Mouse (Mus musculus): ENCODE measurements around the gene Fcamr. TPM values are rescaled to one million over a fixed set of nuclear protein-coding genes. Genes with fewer than 3 reads are reported as not detected.
A peak's percentile ranks its signal among the peaks of the same experiment; 100 is the strongest.

The Fcamr gene
- polyA plus RNA-seq, 1 experiment from 2014 or later: not detected

DNA sequence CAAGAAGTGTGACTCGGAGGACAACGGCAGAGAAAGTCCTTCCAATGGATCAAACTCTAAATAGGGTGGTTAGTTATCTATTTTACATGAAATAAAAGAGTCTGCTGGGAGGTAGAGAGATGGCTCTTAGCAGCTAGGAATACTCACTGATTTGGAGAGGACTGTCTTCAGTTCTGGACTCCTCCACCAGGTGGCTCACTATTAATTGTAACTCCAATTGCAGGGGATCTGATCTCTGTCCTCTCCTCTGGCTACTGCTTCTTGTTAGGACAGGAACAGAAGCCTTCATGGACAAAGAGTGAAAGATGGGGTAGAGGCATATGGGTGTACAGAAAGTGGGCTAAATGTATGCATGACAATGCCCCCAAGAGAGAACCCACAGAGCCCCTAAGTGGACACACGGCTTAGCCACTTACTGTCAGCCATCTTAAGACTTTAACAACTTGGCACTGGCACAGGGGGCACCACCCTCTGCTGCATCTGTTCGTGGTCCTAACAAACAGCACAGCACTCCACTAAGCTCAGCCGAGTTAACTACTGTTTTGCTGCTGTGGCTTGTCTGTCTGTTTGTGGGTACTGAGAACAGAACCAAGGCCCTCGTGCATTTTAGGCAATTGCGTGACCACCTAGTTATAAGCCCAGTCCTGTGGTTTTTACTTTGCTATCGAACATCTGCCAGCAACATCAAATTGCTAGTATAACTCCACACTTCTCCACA, 3.6 kb upstream of the Fcamr start:
- no peak overlapping the region for H3K4me2 ChIP-seq (ENCODE audit: low read depth)
- peak; percentile 37 for DNase-seq (ENCODE audit: low spot score)
- H3K9ac ChIP-seq (ENCODE audit: low read length): no peak overlapping the region
- no peaks in the 10 kb centered on the region for H3K27me3 ChIP-seq (ENCODE audit: control insufficient read depth, insufficient read depth, low read length)
- no peaks in the 10 kb centered on the region for H3K36me3 ChIP-seq (ENCODE audit: control insufficient read depth, insufficient read depth, low read length)
- no peak overlapping the region for H3K27ac ChIP-seq (ENCODE audit: low read depth, low read length)
- ATAC-seq (ENCODE audit: insufficient read depth, low FRiP score, low TSS enrichment): no peak
- no peaks in the 10 kb centered on the region for H3K4me1 ChIP-seq (ENCODE audit: control insufficient read depth, insufficient read depth, low read length)
- H3K4me3 ChIP-seq (ENCODE audit: low read depth, low read length): no peak overlapping the region
- WGBS: 84% methylated on average over 8 of the region's 8 CpGs
- no peaks in the 10 kb centered on the region for H3K9me3 ChIP-seq (ENCODE audit: control insufficient read depth, low read length)

DNA sequence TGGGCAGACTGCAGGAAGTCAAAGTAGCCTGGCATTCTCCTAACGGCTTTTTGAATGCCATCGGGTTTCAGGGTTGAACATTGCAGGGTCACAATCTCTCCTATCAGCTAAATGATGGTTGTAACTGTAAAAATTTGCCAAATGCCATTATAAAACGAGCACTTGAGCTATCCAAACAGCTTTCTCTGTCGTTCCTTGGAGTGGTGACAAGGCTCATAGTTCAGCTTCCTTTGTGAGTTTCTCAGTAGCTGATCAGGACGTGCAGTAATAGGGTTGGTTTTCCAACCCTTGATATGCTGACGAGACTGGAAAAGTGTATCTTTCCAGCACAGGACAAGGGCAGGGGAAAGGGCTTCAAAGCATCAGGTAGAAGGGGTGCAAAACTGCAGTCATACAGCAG, 2.7 kb upstream of the Fcamr start:
- no peaks in the 10 kb centered on the region for H3K9me3 ChIP-seq (ENCODE audit: control insufficient read depth, low read length)
- 67% methylated on average over 6 of the region's 6 CpGs for WGBS
- DNase-seq (ENCODE audit: low spot score) (no peak), ATAC-seq (ENCODE audit: insufficient read depth, low FRiP score, low TSS enrichment) (no peak)
- no peaks in the 10 kb centered on the region for H3K27me3 ChIP-seq (ENCODE audit: control insufficient read depth, insufficient read depth, low read length)
- H3K4me1 ChIP-seq (ENCODE audit: control insufficient read depth, insufficient read depth, low read length): no peaks in the 10 kb centered on the region
- H3K9ac ChIP-seq (ENCODE audit: low read length): no peak overlapping the region
- H3K27ac ChIP-seq (ENCODE audit: low read depth, low read length): no peak overlapping the region
- H3K4me3 ChIP-seq (ENCODE audit: low read depth, low read length): no peak overlapping the region
- H3K4me2 ChIP-seq (ENCODE audit: low read depth): no peak overlapping the region
- H3K36me3 ChIP-seq (ENCODE audit: control insufficient read depth, insufficient read depth, low read length): no peaks in the 10 kb centered on the region

DNA sequence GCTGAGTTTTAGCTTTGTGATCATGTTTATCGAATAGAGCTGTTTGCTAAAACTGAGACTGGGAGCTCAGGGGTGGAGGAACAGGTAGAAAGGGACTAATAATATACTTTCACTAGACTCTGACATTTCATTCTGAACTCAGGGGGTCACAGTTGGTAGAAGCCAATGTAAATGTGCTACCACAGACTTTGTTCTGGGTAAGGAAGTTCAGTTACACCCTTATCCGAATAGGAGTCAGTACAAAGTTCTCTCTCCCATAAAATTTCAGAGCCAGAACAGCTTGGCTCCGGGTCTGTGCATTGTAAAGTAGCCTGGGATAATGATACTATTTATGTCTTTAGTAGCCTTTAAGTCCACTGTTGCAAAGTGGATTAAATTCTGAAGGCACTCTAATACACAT, 2.2 kb upstream of the Fcamr start:
- Histone ChIP-seq H3K4me3 (ENCODE audit: low read depth, low read length) (no peak overlapping the region), H3K9ac (ENCODE audit: low read length) (no peak overlapping the region), H3K36me3 (ENCODE audit: control insufficient read depth, insufficient read depth, low read length) (no peaks in the 10 kb centered on the region), H3K9me3 (ENCODE audit: control insufficient read depth, low read length) (no peaks in the 10 kb centered on the region), H3K4me2 (ENCODE audit: low read depth) (no peak overlapping the region), H3K4me1 (ENCODE audit: control insufficient read depth, insufficient read depth, low read length) (no peaks in the 10 kb centered on the region), H3K27me3 (ENCODE audit: control insufficient read depth, insufficient read depth, low read length) (no peaks in the 10 kb centered on the region), H3K27ac (ENCODE audit: low read depth, low read length) (no peak overlapping the region)
- no peak for DNase-seq (ENCODE audit: low spot score)
- no peak for ATAC-seq (ENCODE audit: insufficient read depth, low FRiP score, low TSS enrichment)
- 69% methylated on average over 3 of the region's 3 CpGs for WGBS

DNA sequence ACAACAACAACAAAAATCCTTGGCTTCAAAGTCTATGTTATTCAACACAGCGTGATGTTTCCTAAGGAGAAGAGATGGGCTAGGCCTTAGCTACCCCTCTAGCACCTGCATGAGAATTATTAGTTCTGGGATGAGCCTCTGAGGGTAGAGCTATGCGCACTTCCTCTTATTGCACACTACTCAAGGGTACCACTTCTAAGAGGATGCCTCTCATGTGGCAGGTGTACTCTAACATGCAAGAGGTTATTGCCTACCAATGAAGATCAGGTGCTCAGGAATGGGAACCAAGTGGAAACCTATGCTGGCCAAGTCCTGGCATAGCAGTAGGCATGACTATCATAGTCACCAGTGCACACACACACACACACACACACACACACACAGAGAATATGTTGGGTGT, 1.3 kb upstream of the Fcamr start:
- no peak overlapping the region for H3K9ac ChIP-seq (ENCODE audit: low read length)
- no peaks in the 10 kb centered on the region for H3K9me3 ChIP-seq (ENCODE audit: control insufficient read depth, low read length)
- H3K36me3 ChIP-seq (ENCODE audit: control insufficient read depth, insufficient read depth, low read length): no peaks in the 10 kb centered on the region
- no peak for ATAC-seq (ENCODE audit: insufficient read depth, low FRiP score, low TSS enrichment)
- H3K4me1 ChIP-seq (ENCODE audit: control insufficient read depth, insufficient read depth, low read length): no peaks in the 10 kb centered on the region
- WGBS: 92% methylated on average over 2 of the region's 2 CpGs
- no peak overlapping the region for H3K4me3 ChIP-seq (ENCODE audit: low read depth, low read length)
- no peak overlapping the region for H3K27ac ChIP-seq (ENCODE audit: low read depth, low read length)
- no peaks in the 10 kb centered on the region for H3K27me3 ChIP-seq (ENCODE audit: control insufficient read depth, insufficient read depth, low read length)
- no peak for DNase-seq (ENCODE audit: low spot score)
- no peak overlapping the region for H3K4me2 ChIP-seq (ENCODE audit: low read depth)

DNA sequence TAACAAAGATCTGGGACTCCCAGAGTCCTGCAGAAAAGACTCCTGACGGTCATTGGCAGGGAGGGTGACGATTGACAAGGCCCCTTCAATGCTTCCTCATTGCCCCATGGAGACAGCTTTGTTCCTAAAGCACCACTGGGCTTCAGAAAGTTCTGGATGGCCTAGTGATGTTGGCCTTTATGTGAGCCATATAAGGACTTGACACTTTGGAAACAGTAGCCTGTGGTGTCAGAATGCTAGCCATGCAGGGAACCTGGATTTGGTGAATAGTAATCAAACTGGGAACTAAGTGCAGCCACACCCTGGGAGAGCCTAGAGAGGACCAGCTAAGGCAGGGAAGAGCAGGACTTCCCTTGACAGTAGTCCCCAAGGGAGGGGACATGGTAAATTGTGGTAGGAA, 809 bp downstream of the Fcamr start:
- no peaks in the 10 kb centered on the region for H3K27me3 ChIP-seq (ENCODE audit: control insufficient read depth, insufficient read depth, low read length)
- H3K4me2 ChIP-seq (ENCODE audit: low read depth): no peak overlapping the region
- no peak overlapping the region for H3K4me3 ChIP-seq (ENCODE audit: low read depth, low read length)
- DNase-seq (ENCODE audit: low spot score): no peak
- H3K36me3 ChIP-seq (ENCODE audit: control insufficient read depth, insufficient read depth, low read length): no peaks in the 10 kb centered on the region
- no peaks in the 10 kb centered on the region for H3K4me1 ChIP-seq (ENCODE audit: control insufficient read depth, insufficient read depth, low read length)
- H3K9me3 ChIP-seq (ENCODE audit: control insufficient read depth, low read length): no peaks in the 10 kb centered on the region
- no peak for ATAC-seq (ENCODE audit: insufficient read depth, low FRiP score, low TSS enrichment)
- no peak overlapping the region for H3K9ac ChIP-seq (ENCODE audit: low read length)
- 82% methylated on average over 2 of the region's 2 CpGs for WGBS
- no peak overlapping the region for H3K27ac ChIP-seq (ENCODE audit: low read depth, low read length)

DNA sequence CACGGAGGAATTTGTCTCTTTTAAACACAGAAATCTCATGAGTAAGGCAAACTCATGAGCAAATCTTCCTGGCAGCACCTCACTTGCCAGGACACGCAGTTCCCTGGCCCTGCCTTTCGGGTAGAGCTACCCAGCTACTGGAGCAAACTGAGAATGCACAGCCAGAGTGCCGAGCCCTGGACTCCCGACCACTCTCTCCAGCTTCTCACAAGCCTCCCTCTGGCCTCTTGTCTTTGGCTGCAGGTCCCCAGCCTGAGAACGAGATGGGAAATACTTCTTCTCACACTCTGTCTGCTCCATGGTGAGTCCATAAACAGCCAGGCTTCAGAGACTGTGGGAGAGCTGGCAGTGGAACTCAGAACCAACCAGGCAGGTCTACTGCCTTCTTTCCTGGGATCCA, 2.3 kb downstream of the Fcamr start:
- no peak for ATAC-seq (ENCODE audit: insufficient read depth, low FRiP score, low TSS enrichment)
- H3K4me1 ChIP-seq (ENCODE audit: control insufficient read depth, insufficient read depth, low read length): no peaks in the 10 kb centered on the region
- no peaks in the 10 kb centered on the region for H3K27me3 ChIP-seq (ENCODE audit: control insufficient read depth, insufficient read depth, low read length)
- no peaks in the 10 kb centered on the region for H3K36me3 ChIP-seq (ENCODE audit: control insufficient read depth, insufficient read depth, low read length)
- no peak overlapping the region for H3K27ac ChIP-seq (ENCODE audit: low read depth, low read length)
- H3K4me2 ChIP-seq (ENCODE audit: low read depth): no peak overlapping the region
- WGBS: 47% methylated on average over 6 of the region's 6 CpGs
- H3K4me3 ChIP-seq (ENCODE audit: low read depth, low read length): no peak overlapping the region
- no peak for DNase-seq (ENCODE audit: low spot score)
- H3K9me3 ChIP-seq (ENCODE audit: control insufficient read depth, low read length): no peaks in the 10 kb centered on the region
- H3K9ac ChIP-seq (ENCODE audit: low read length): no peak overlapping the region

DNA sequence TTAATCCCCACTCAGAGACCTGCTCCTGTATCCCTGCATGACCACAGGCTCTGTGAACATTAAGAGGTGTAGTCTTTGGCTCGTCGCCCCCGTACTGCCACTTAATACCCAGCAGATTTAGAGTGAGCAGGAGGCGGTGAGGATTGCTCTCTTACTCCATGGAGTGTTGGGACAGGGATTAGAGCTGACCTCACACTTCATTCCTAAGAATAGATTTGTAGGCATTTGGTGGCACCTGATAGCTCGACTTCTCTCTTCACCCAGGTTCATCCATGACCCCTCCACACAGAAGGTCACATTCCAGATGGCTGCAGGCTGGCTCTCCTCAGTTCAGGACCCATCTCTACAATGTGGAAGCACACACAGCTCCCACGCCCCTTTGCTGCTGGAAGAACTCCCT, 3.6 kb downstream of the Fcamr start:
- H3K9ac ChIP-seq (ENCODE audit: low read length): no peak overlapping the region
- no peaks in the 10 kb centered on the region for H3K36me3 ChIP-seq (ENCODE audit: control insufficient read depth, insufficient read depth, low read length)
- H3K4me2 ChIP-seq (ENCODE audit: low read depth): no peak overlapping the region
- ATAC-seq (ENCODE audit: insufficient read depth, low FRiP score, low TSS enrichment) (no peak), DNase-seq (ENCODE audit: low spot score) (no peak)
- no peak overlapping the region for H3K27ac ChIP-seq (ENCODE audit: low read depth, low read length)
- H3K4me1 ChIP-seq (ENCODE audit: control insufficient read depth, insufficient read depth, low read length): no peaks in the 10 kb centered on the region
- WGBS: 81% methylated on average over 6 of the region's 6 CpGs
- no peak overlapping the region for H3K4me3 ChIP-seq (ENCODE audit: low read depth, low read length)
- H3K27me3 ChIP-seq (ENCODE audit: control insufficient read depth, insufficient read depth, low read length): no peaks in the 10 kb centered on the region
- no peaks in the 10 kb centered on the region for H3K9me3 ChIP-seq (ENCODE audit: control insufficient read depth, low read length)

DNA sequence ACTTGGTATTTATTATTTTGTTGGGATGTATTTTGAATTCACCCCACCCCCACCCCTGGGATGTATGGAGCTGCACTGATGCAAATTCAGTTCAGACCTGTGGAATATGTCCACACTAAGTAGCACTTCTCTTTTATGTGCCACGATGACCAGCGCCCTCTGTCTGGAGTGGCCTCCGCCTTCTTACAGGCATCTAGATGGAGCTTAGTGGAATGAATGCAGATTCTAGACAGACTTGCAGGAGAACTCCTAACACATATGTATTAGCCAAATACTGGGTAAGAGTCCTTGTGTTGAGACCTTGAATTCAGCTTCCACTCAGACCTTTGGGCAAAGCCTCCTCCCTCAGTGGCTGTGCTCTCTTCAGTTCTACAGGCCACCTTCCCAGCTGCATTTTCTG, 10.2 kb downstream of the Fcamr start:
- no peak overlapping the region for H3K4me2 ChIP-seq (ENCODE audit: low read depth)
- H3K27ac ChIP-seq (ENCODE audit: low read depth, low read length): no peak overlapping the region
- ATAC-seq (ENCODE audit: insufficient read depth, low FRiP score, low TSS enrichment) (no peak), DNase-seq (ENCODE audit: low spot score) (no peak)
- H3K36me3 ChIP-seq (ENCODE audit: control insufficient read depth, insufficient read depth, low read length): no peaks in the 10 kb centered on the region
- H3K4me1 ChIP-seq (ENCODE audit: control insufficient read depth, insufficient read depth, low read length): no peaks in the 10 kb centered on the region
- no peak overlapping the region for H3K4me3 ChIP-seq (ENCODE audit: low read depth, low read length)
- no peak overlapping the region for H3K9ac ChIP-seq (ENCODE audit: low read length)
- H3K9me3 ChIP-seq (ENCODE audit: control insufficient read depth, low read length): no peaks in the 10 kb centered on the region
- 88% methylated on average over 3 of the region's 3 CpGs for WGBS
- no peaks in the 10 kb centered on the region for H3K27me3 ChIP-seq (ENCODE audit: control insufficient read depth, insufficient read depth, low read length)

DNA sequence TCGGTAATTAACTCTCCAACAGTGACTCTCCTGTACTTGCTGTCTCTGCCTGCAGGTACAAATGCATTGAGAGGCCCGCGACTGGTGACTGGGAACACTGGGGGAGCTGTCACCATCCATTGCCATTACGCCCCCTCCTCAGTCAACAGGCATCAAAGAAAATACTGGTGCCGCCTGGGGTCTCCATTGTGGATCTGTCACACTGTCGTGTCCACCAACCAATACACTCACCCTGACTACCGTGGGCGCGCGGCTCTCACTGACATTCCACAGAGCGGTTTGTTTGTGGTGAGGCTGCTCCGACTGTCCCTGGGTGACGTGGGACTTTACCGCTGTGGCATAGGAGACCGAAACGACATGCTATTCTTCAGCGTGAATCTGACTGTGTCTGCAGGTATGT, 10.6 kb downstream of the Fcamr start:
- H3K27me3 ChIP-seq (ENCODE audit: control insufficient read depth, insufficient read depth, low read length): no peaks in the 10 kb centered on the region
- 66% methylated on average over 17 of the region's 17 CpGs for WGBS
- no peak overlapping the region for H3K9ac ChIP-seq (ENCODE audit: low read length)
- no peaks in the 10 kb centered on the region for H3K36me3 ChIP-seq (ENCODE audit: control insufficient read depth, insufficient read depth, low read length)
- no peaks in the 10 kb centered on the region for H3K9me3 ChIP-seq (ENCODE audit: control insufficient read depth, low read length)
- H3K27ac ChIP-seq (ENCODE audit: low read depth, low read length): no peak overlapping the region
- no peaks in the 10 kb centered on the region for H3K4me1 ChIP-seq (ENCODE audit: control insufficient read depth, insufficient read depth, low read length)
- DNase-seq (ENCODE audit: low spot score): no peak
- no peak overlapping the region for H3K4me3 ChIP-seq (ENCODE audit: low read depth, low read length)
- no peak for ATAC-seq (ENCODE audit: insufficient read depth, low FRiP score, low TSS enrichment)
- H3K4me2 ChIP-seq (ENCODE audit: low read depth): no peak overlapping the region
